In genomic region chr14:124191913-124192814, GRCm38 (mm10) we compare ENCODE assay signal across 8 mouse cellular contexts.
DNase-seq lines count a peak whose midpoint lies in the region; ATAC-seq and TF ChIP-seq lines count a peak whose summit lies in the region.

No protein-coding gene starts in this region.

- H3K4me2 ChIP-seq in lung, embryonic 16.5 days (ENCODE audit: low read depth, low read length): peak overlapping the region; percentile 16; the same call in 1 of the 2 replicates
- H3K4me2 ChIP-seq in lung, postnatal 0 days (replicated peaks; ENCODE audit: low read depth, low read length): no peak overlapping the region
- H3K4me2 ChIP-seq in kidney, embryonic 16.5 days (replicated peaks; ENCODE audit: low read depth, low read length): peak overlapping the region; percentile 49
- peak overlapping the region; percentile 43 for H3K4me2 ChIP-seq in liver, embryonic 11.5 days

- DNase-seq in lung, postnatal 0 days (ENCODE audit: low spot score): no peak
- peak; percentile 79 for DNase-seq in cerebellum, adult 9-11 months
- DNase-seq in frontal cortex, postnatal 10 days (ENCODE audit: low spot score in 2 of 2): peak; percentile 25 to 62
- DNase-seq in liver, embryonic 11.5 days (ENCODE audit: low spot score): peak; percentile 30
- peak; percentile 67 for DNase-seq in right cerebral cortex, postnatal 25 days
- DNase-seq in lung, adult 2 months: no peak

- peaks cover 18% of the 10 kb centered on the region for H3K27me3 ChIP-seq in lung, embryonic 16.5 days (ENCODE audit: control insufficient read depth, insufficient read depth, low read depth, low read length)
- 0 out of 2 replicates have a peak, but pooled peaks cover 4% of the 10 kb centered on the region for H3K27me3 ChIP-seq in lung, postnatal 0 days (replicated peaks; ENCODE audit: insufficient read depth, low read length)
- peaks cover 33% of the 10 kb centered on the region for H3K27me3 ChIP-seq in kidney, embryonic 16.5 days (ENCODE audit: insufficient read depth, low read length)
- H3K27me3 ChIP-seq in liver, embryonic 11.5 days (replicated peaks; ENCODE audit: control insufficient read depth, insufficient read depth, low read length): peaks cover 21% of the 10 kb centered on the region

- no peak for TF ChIP-seq EP300 in lung, postnatal 0 days (IDR thresholded peaks at IDR 0.05)

- no peaks in the 10 kb centered on the region for H3K9me3 ChIP-seq in lung, embryonic 16.5 days (ENCODE audit: control insufficient read depth, low read length)
- H3K9me3 ChIP-seq in lung, postnatal 0 days (ENCODE audit: low read length): no peaks in the 10 kb centered on the region
- H3K9me3 ChIP-seq in kidney, embryonic 16.5 days (ENCODE audit: low read length): no peaks in the 10 kb centered on the region
- H3K9me3 ChIP-seq in liver, embryonic 11.5 days (ENCODE audit: control insufficient read depth, low read length): no peaks in the 10 kb centered on the region

- no peak overlapping the region for H3K9ac ChIP-seq in lung, embryonic 16.5 days (ENCODE audit: low read length)
- H3K9ac ChIP-seq in lung, postnatal 0 days (replicated peaks; ENCODE audit: low read depth): no peak overlapping the region
- no peak overlapping the region for H3K9ac ChIP-seq in kidney, embryonic 16.5 days (replicated peaks; ENCODE audit: low read length)
- no peak overlapping the region for H3K9ac ChIP-seq in liver, embryonic 11.5 days (ENCODE audit: low read depth, low read length)

- no peaks in the 10 kb centered on the region for H3K4me1 ChIP-seq in lung, embryonic 16.5 days (replicated peaks; ENCODE audit: control insufficient read depth, insufficient read depth, low read length)
- no peaks in the 10 kb centered on the region for H3K4me1 ChIP-seq in lung, postnatal 0 days (ENCODE audit: insufficient read depth, low read depth, low read length)
- peaks cover 2% of the 10 kb centered on the region; the same call in 1 of the 2 replicates for H3K4me1 ChIP-seq in kidney, embryonic 16.5 days (ENCODE audit: insufficient read depth, low read length)
- H3K4me1 ChIP-seq in liver, embryonic 11.5 days (replicated peaks; ENCODE audit: control insufficient read depth, insufficient read depth, low read length): no peaks in the 10 kb centered on the region
- H3K4me1 ChIP-seq in lung, adult 2 months (ENCODE audit: control insufficient read depth, insufficient read depth, low read length): no peaks in the 10 kb centered on the region

- no peak for TF ChIP-seq POLR2A in lung, adult 2 months (IDR thresholded peaks at IDR 0.05; ENCODE audit: borderline replicate concordance, extremely low read depth, low read depth, low read length)

- WGBS in lung, embryonic 16.5 days: 1% methylated on average over 42 of the region's 42 CpGs
- WGBS in lung, postnatal 0 days: 2% methylated on average over 42 of the region's 42 CpGs
- WGBS in kidney, embryonic 16.5 days: 1% methylated on average over 37 of the region's 42 CpGs
- 3% methylated on average over 42 of the region's 42 CpGs for WGBS in liver, embryonic 11.5 days
- 3% methylated on average over 42 of the region's 42 CpGs for WGBS in lung, adult 2 months

- no peak for ATAC-seq in lung, embryonic 16.5 days (ENCODE audit: low read depth)
- ATAC-seq in lung, postnatal 0 days: no peak
- ATAC-seq in kidney, embryonic 16.5 days (ENCODE audit: low FRiP score, low TSS enrichment): peak; percentile 51
- peak; percentile 34; the same call in 1 of the 2 replicates for ATAC-seq in liver, embryonic 11.5 days (replicated peaks; ENCODE audit: low FRiP score)

- 0 out of 2 replicates have a peak overlapping the region, but pooled peaks have one; percentile 11 for H3K4me3 ChIP-seq in lung, embryonic 16.5 days (ENCODE audit: low read length)
- no peak overlapping the region for H3K4me3 ChIP-seq in lung, postnatal 0 days (ENCODE audit: low read depth, low read length)
- H3K4me3 ChIP-seq in kidney, embryonic 16.5 days (ENCODE audit: low read length): peak overlapping the region; percentile 31
- 0 out of 2 replicates have a peak overlapping the region, but pooled peaks have one; percentile 7 for H3K4me3 ChIP-seq in liver, embryonic 11.5 days (ENCODE audit: low read depth, low read length)
- no peak overlapping the region for H3K4me3 ChIP-seq in lung, adult 2 months (replicated peaks; ENCODE audit: extremely low read depth, low read depth, low read length)

- H3K27ac ChIP-seq in lung, embryonic 16.5 days (ENCODE audit: low read length): no peak overlapping the region
- no peak overlapping the region for H3K27ac ChIP-seq in lung, postnatal 0 days (ENCODE audit: low read length)
- H3K27ac ChIP-seq in kidney, embryonic 16.5 days (ENCODE audit: low read length): no peak overlapping the region
- no peak overlapping the region for H3K27ac ChIP-seq in liver, embryonic 11.5 days (ENCODE audit: low read depth, low read length)

- no peak for TF ChIP-seq CTCF in lung, postnatal 0 days (IDR thresholded peaks at IDR 0.05)
- no peak for TF ChIP-seq CTCF in lung, adult 2 months (IDR thresholded peaks at IDR 0.05; ENCODE audit: insufficient read depth, low read length)

- H3K36me3 ChIP-seq in lung, embryonic 16.5 days (ENCODE audit: control insufficient read depth, insufficient read depth, low read length): no peaks in the 10 kb centered on the region
- no peaks in the 10 kb centered on the region for H3K36me3 ChIP-seq in lung, postnatal 0 days (ENCODE audit: insufficient read depth, low read length)
- H3K36me3 ChIP-seq in kidney, embryonic 16.5 days (ENCODE audit: insufficient read depth, low read length): no peaks in the 10 kb centered on the region
- no peaks in the 10 kb centered on the region for H3K36me3 ChIP-seq in liver, embryonic 11.5 days (ENCODE audit: control insufficient read depth, insufficient read depth, low read length)

Comparison
In these comparisons a context has a peak if more than half of its experiments do, and no peak if none do; other contexts are left out.
1. H3K4me3 ChIP-seq: peak in lung, embryonic 16.5 days (single experiment), kidney, embryonic 16.5 days (single experiment) and liver, embryonic 11.5 days (single experiment); none in lung, postnatal 0 days (single experiment) and lung, adult 2 months (single experiment).
2. ATAC-seq: peak in kidney, embryonic 16.5 days (single experiment) and liver, embryonic 11.5 days (single experiment); none in lung, embryonic 16.5 days (single experiment) and lung, postnatal 0 days (single experiment).
3. DNase-seq: peak in cerebellum, adult 9-11 months (single experiment), frontal cortex, postnatal 10 days (2 of 2), liver, embryonic 11.5 days (single experiment) and right cerebral cortex, postnatal 25 days (single experiment); none in lung, postnatal 0 days (single experiment) and lung, adult 2 months (single experiment).